9 mouse cellular contexts compared by ENCODE assay signal in the genomic region with DNA sequence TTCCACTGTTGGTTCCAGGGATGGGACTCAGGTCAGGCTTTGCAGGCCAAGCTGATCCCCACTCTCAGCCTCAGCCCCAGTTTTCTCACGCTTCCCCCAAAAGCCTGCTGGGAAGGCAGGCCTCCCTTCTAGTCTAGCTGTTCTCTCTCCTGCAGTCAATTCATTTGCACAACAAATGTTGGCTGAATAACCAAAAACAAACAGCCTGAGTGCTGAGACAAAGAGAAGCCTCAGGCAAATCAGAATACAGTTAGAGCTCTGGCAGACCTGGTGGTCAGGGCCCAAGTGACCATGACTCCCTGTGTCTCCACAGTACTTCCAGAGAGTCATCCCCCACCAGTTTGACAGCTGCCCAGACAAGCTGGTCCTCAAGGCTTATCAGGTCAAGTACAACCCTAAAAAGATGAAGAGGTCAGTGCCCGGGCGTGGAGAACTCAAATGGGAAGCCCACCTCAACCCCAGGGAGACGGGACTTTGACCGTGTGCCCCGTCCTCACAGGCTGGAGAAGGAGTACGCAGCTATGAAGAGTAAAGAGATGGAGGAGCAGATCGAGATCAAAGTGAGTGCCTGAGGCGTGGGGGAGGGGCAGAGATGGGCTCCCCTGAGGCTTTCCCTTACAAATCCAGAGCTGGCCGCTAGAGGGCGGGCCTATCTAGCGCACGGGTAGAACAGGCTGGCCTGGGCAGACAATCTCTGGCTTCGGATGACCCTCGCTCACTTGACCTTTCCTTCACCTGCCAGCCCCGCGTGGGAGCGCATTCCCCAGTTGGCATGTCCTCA. TPM values are rescaled to one million over a fixed set of nuclear protein-coding genes. Genes with fewer than 3 reads are reported as not detected.
DNase-seq lines count a peak whose midpoint lies in the region; ATAC-seq lines count a peak whose summit lies in the region.
"Had no signal": no experiment of that assay in that cellular context is flagged by ENCODE, and none has a peak within 500 bp of the region (broad histone marks: within the 10 kb centered on the region; RNA-seq: fewer than 3 reads in every experiment).

No protein-coding gene starts in this region.

- H3K27ac ChIP-seq in forebrain, embryonic 12.5 days = peak overlapping the region; percentile 82
- H3K27ac ChIP-seq in heart, embryonic 16.5 days (ENCODE audit: low read length) = no peak overlapping the region
- no peak overlapping the region for H3K27ac ChIP-seq in liver, embryonic 13.5 days

- peaks cover 18% of the 10 kb centered on the region for H3K4me1 ChIP-seq in forebrain, embryonic 12.5 days
- peaks cover 6% of the 10 kb centered on the region for H3K4me1 ChIP-seq in heart, embryonic 16.5 days (ENCODE audit: control insufficient read depth, insufficient read depth, low read length)
- H3K4me1 ChIP-seq in liver, embryonic 13.5 days (replicated peaks) = peaks cover 36% of the 10 kb centered on the region

- peak overlapping the region; percentile 39 for H3K4me2 ChIP-seq in forebrain, embryonic 12.5 days
- peak overlapping the region; percentile 46 for H3K4me2 ChIP-seq in heart, embryonic 16.5 days (ENCODE audit: low read depth, low read length)
- H3K4me2 ChIP-seq in liver, embryonic 13.5 days = peak overlapping the region; percentile 16

- WGBS in forebrain, embryonic 12.5 days = under 1% methylated on average over 18 of the region's 18 CpGs
- 11% methylated on average over 18 of the region's 18 CpGs for WGBS in heart, embryonic 16.5 days
- WGBS in liver, embryonic 13.5 days (ENCODE audit: insufficient replicate concordance) = 12% methylated on average over 18 of the region's 18 CpGs

- 0 out of 2 replicates have a peak overlapping the region, but pooled peaks have one; percentile 18 for H3K9ac ChIP-seq in forebrain, embryonic 12.5 days
- H3K9ac ChIP-seq in heart, embryonic 16.5 days (ENCODE audit: low read length) = no peak overlapping the region
- peak overlapping the region; percentile 9; the same call in 1 of the 2 replicates for H3K9ac ChIP-seq in liver, embryonic 13.5 days

- peaks cover 12% of the 10 kb centered on the region for H3K36me3 ChIP-seq in forebrain, embryonic 12.5 days (replicated peaks)
- 0 out of 2 replicates have a peak, but pooled peaks cover 5% of the 10 kb centered on the region for H3K36me3 ChIP-seq in heart, embryonic 16.5 days (ENCODE audit: control insufficient read depth, insufficient read depth)
- no peaks in the 10 kb centered on the region for H3K36me3 ChIP-seq in liver, embryonic 13.5 days
- no peaks in the 10 kb centered on the region for H3K36me3 ChIP-seq in splenic B cell, adult 2 months (ENCODE audit: control insufficient read depth, insufficient read depth, low read length, poor library complexity, severe bottlenecking)

- ATAC-seq in forebrain, embryonic 12.5 days (ENCODE audit: low FRiP score) = peak; percentile 89
- ATAC-seq in heart, embryonic 16.5 days (replicated peaks; ENCODE audit: extremely low read depth, insufficient read depth, low FRiP score) = peak; percentile 85
- peak; percentile 39; the same call in 1 of the 2 replicates for ATAC-seq in liver, embryonic 13.5 days (ENCODE audit: low read depth)

- no peaks in the 10 kb centered on the region for H3K27me3 ChIP-seq in forebrain, embryonic 12.5 days
- no peaks in the 10 kb centered on the region for H3K27me3 ChIP-seq in heart, embryonic 16.5 days (ENCODE audit: control insufficient read depth, insufficient read depth, low read length)
- no peaks in the 10 kb centered on the region for H3K27me3 ChIP-seq in liver, embryonic 13.5 days
- H3K27me3 ChIP-seq in splenic B cell, adult 2 months (ENCODE audit: control insufficient read depth, insufficient read depth, low read length, poor library complexity, severe bottlenecking) = no peaks in the 10 kb centered on the region

- peak overlapping the region; percentile 10; the same call in 1 of the 2 replicates for H3K4me3 ChIP-seq in forebrain, embryonic 12.5 days (replicated peaks)
- no peak overlapping the region for H3K4me3 ChIP-seq in heart, embryonic 16.5 days (ENCODE audit: low read length)
- no peak overlapping the region for H3K4me3 ChIP-seq in liver, embryonic 13.5 days (replicated peaks)
- H3K4me3 ChIP-seq: erythroblast, embryonic 14.5 days had no signal

- no peaks in the 10 kb centered on the region for H3K9me3 ChIP-seq in forebrain, embryonic 12.5 days
- no peaks in the 10 kb centered on the region for H3K9me3 ChIP-seq in heart, embryonic 16.5 days (replicated peaks; ENCODE audit: control insufficient read depth, low read length)
- H3K9me3 ChIP-seq in liver, embryonic 13.5 days (replicated peaks) = no peaks in the 10 kb centered on the region

- peak; percentile 63 to 76 for DNase-seq in CD8-positive naive resting alpha-beta T cell, adult 2 months (ENCODE audit: low read depth in 2 of 2, low spot score in 2 of 2)
- peak; percentile 65 for DNase-seq in c-Kit-positive CD71-positive TER-119-negative erythroid progenitor cells, embryonic 14.5 days (ENCODE audit: low read depth)
- DNase-seq in kidney, postnatal 14 days = peak; percentile 90
- DNase-seq in liver, embryonic 13.5 days = peak; percentile 72
- peak; percentile 78 to 84 for DNase-seq in natural killer cell, adult 2 months (ENCODE audit: low spot score in 2 of 2)
- DNase-seq in splenic B cell, adult 2 months (ENCODE audit: low read depth, low spot score) = peak; percentile 85

RNA-seq across cellular contexts. Expression of gene Prr36, which starts 24.3 kb away (rescaled TPM):
- 39.9 and 45.0 TPM in 2 replicates for polyA plus RNA-seq in forebrain, embryonic 12.5 days (2016; fragmentation: Nextera tagmentation; extraction: Ambion mirVana)
- polyA plus RNA-seq in heart, embryonic 16.5 days (2015; fragmentation: Nextera tagmentation; extraction: Ambion mirVana) = 0.25 and 0.80 TPM in 2 replicates
- 0.24 and 0.46 TPM in 2 replicates for polyA plus RNA-seq in liver, embryonic 13.5 days (2015; fragmentation: Nextera tagmentation; extraction: Ambion mirVana)
- polyA plus RNA-seq: erythroblast, embryonic 14.5 days had no signal

RNA-seq across cellular contexts. Expression of gene Evi5l, which starts 26.6 kb away (rescaled TPM):
- 46.9 and 55.5 TPM in 2 replicates for polyA plus RNA-seq in forebrain, embryonic 12.5 days (2016; fragmentation: Nextera tagmentation; extraction: Ambion mirVana)
- 15.0 and 16.7 TPM in 2 replicates for polyA plus RNA-seq in heart, embryonic 16.5 days (2015; fragmentation: Nextera tagmentation; extraction: Ambion mirVana)
- polyA plus RNA-seq in liver, embryonic 13.5 days (2015; fragmentation: Nextera tagmentation; extraction: Ambion mirVana) = 5.6 and 6.3 TPM in 2 replicates

RNA-seq across cellular contexts. Expression of gene Lrrc8e, which starts 33.6 kb away (rescaled TPM):
- polyA plus RNA-seq in forebrain, embryonic 12.5 days (2016; fragmentation: Nextera tagmentation; extraction: Ambion mirVana) = 0.13 TPM in 2 replicates
- 0.39 and 0.54 TPM in 2 replicates for polyA plus RNA-seq in heart, embryonic 16.5 days (2015; fragmentation: Nextera tagmentation; extraction: Ambion mirVana)
- 0.09 and 0.13 TPM in 2 replicates for polyA plus RNA-seq in liver, embryonic 13.5 days (2015; fragmentation: Nextera tagmentation; extraction: Ambion mirVana)
- polyA plus RNA-seq: erythroblast, embryonic 14.5 days had no signal

RNA-seq across cellular contexts. Expression of gene Map2k7, which starts 45.5 kb away (rescaled TPM):
- 36.8 TPM in 2 replicates for polyA plus RNA-seq in forebrain, embryonic 12.5 days (2016; fragmentation: Nextera tagmentation; extraction: Ambion mirVana)
- 20.8 and 25.0 TPM in 2 replicates for polyA plus RNA-seq in heart, embryonic 16.5 days (2015; fragmentation: Nextera tagmentation; extraction: Ambion mirVana)
- polyA plus RNA-seq in liver, embryonic 13.5 days (2015; fragmentation: Nextera tagmentation; extraction: Ambion mirVana) = 10.6 and 11.2 TPM in 2 replicates

RNA-seq across cellular contexts. Expression of gene Gm49320, which starts 45.7 kb away (rescaled TPM):
- polyA plus RNA-seq in forebrain, embryonic 12.5 days (2016; fragmentation: Nextera tagmentation; extraction: Ambion mirVana) = 1.3 and 1.8 TPM in 2 replicates
- 0.42 and 0.81 TPM in 2 replicates for polyA plus RNA-seq in heart, embryonic 16.5 days (2015; fragmentation: Nextera tagmentation; extraction: Ambion mirVana)
- polyA plus RNA-seq in liver, embryonic 13.5 days (2015; fragmentation: Nextera tagmentation; extraction: Ambion mirVana) = 0.19 and 0.23 TPM in 2 replicates

Comparison
In these comparisons a context has a peak if more than half of its experiments do, and no peak if none do; other contexts are left out.
1. ATAC-seq: peak in every context shown above with its lines; median percentile 89 in forebrain, embryonic 12.5 days; 85 in heart, embryonic 16.5 days; 39 in liver, embryonic 13.5 days.
2. RNA of gene Prr36, which starts 24.3 kb away (polyA plus RNA-seq): 39.9 to 45.0 TPM in forebrain, embryonic 12.5 days; 0.25 to 0.80 TPM in heart, embryonic 16.5 days and 0.24 to 0.46 TPM in liver, embryonic 13.5 days; every median in the first group is over 10 times any median in the second.
3. Peak in every context shown above with its lines, with median percentiles within 50 percentile points of each other: DNase-seq and H3K4me2 ChIP-seq.